14 mouse cellular contexts compared by ENCODE assay signal in genomic region chr2:5611601-5612000, GRCm38 (mm10).
"Had no signal": no experiment of that assay in that cellular context is flagged by ENCODE, and none has a peak within 500 bp of the region (broad histone marks: within the 10 kb centered on the region; RNA-seq: fewer than 3 reads in every experiment).

No protein-coding gene starts in this region.

- H3K36me3 ChIP-seq: limb, embryonic 10.5 days; liver, embryonic 15.5 days; midbrain, embryonic 10.5 days; neural tube, embryonic 15.5 days had no signal

- H3K4me2 ChIP-seq: liver, embryonic 11.5 days; liver, embryonic 15.5 days; neural tube, embryonic 15.5 days had no signal

- H3K9me3 ChIP-seq: limb, embryonic 10.5 days; liver, embryonic 15.5 days; midbrain, embryonic 10.5 days; neural tube, embryonic 15.5 days had no signal

- H3K27ac ChIP-seq: liver, embryonic 15.5 days; neural tube, embryonic 15.5 days had no signal

- H3K27me3 ChIP-seq: liver, embryonic 15.5 days; neural tube, embryonic 15.5 days had no signal

- H3K9ac ChIP-seq: liver, embryonic 15.5 days; neural tube, embryonic 15.5 days had no signal

- DNase-seq: kidney, postnatal 10 days; kidney, postnatal 4 days; lung, adult 2 months; lung, postnatal 10 days; lung, postnatal 4 days; midbrain, embryonic 14.5 days; thymus, postnatal 4 days had no signal

- H3K4me3 ChIP-seq: left cerebral cortex, adult 2 months; limb, embryonic 10.5 days; liver, embryonic 15.5 days; midbrain, embryonic 10.5 days; myocyte; neural tube, embryonic 15.5 days had no signal
